Mouse (Mus musculus) B cell, adult 62 days (primary cell): ENCODE measurements around the gene Btnl2. TPM values are rescaled to one million over a fixed set of nuclear protein-coding genes. Genes with fewer than 3 reads are reported as not detected.

ENCODE experiments used
- total RNA-seq: library from RNA; stranded (reverse); gene quantifications from 4 replicates; pipeline ENCODE4 v1.2.4, GENCODE M21; 2023

Gene Btnl2
- 8.7 to 12.1 TPM (median 11.4 TPM) in 4 replicates for total RNA-seq

DNA sequence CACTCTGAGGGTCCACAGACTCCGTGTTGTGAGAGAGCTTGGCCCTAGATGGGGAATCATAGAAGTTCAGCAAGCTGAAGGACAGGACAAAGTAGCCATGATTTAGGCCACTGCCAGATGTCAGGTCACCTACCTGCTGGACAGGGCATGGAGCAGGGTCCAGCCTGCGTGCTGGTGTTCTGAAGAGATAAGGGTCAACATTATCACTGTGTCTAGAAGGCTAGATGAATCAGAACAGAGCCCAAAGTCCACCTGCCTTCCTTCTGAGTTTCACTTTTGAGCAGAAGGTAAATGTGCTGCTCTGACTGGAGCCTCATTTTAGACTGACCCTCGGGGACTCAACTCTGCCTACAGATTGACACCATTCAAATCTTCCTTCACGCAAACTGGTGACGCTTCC lies at the start of gene Btnl2:
Btnl2 (plus strand) TSS at position 284 of the 400 bp plus-strand sequence.

DNA sequence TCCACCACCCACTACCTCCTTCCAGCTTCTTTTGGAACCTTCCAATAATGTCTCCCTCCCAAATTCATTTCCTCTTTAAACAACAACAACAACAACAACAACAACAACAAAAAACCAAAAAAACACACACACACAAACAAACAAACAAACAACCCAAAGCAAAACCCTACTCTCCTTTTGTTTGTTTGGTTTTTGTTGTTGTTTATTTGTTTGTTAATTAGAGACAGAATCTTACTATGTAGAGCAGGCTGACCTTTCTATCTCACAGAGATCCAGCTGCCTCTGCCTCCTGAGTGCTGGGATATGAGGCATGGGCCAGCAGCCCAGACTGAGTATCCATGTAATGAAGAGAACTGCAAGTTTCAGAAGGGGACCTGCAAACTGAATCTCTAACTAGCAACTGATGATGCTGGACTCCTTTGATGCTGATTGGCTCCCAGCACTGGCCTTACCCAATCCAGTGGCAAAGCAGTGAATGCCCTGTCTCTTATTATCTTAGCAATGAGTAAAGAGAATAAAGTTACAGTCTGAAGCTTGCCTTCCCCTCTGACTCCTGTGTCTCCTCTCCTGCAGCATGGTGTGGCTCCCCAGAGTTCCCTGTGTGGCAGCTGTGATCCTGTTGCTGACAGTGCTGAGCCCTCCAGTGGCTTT lies 49.1 kb upstream of the Btnl2 start, which contains the start of gene H2-Eb1:
H2-Eb1 (plus strand) TSS at position 488 of the 651 bp plus-strand sequence.

DNA sequence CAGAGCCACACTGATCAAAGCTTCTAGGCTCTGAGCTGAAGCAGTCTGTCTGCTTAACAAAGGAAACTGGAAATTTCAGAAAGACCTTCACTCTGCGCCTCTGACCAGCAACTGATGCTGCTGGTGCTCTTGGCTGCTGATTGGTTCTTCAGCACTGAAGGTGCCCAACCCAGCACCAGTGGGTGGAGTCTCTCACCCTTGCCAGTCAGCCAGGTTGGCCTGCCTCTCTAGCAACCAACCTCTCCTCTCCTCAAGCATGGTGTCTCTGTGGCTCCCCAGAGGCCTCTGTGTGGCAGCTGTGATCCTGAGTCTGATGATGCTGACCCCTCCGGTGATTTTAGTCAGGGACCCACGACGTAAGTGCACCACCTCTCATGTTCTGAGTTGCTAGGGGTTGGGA lies 29.2 kb upstream of the Btnl2 start, which contains the start of gene H2-Eb2:
H2-Eb2 (plus strand) TSS at position 230 of the 400 bp plus-strand sequence.

DNA sequence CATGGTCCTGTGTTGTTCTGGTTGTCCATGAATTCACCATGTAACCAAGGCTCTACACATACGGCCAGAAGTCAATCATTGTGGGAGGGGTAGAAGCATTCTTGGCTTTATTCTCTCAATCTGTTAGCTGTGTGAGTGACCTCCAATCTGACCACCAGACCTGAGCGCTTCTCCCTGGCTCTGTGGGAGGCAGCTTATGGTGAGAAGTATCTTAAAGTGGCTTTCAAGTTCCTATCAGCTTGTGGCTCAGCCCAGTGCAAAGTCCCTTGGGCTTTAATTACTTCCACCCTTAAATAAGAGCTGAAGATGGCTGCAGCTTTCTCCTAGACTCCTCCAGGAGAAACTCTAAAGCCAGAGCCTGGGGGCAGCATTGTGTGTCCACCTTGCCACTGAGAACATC lies 22.2 kb downstream of the Btnl2 start, which contains the start of gene Btnl1:
Btnl1 (plus strand) TSS at position 286 of the 400 bp plus-strand sequence.

DNA sequence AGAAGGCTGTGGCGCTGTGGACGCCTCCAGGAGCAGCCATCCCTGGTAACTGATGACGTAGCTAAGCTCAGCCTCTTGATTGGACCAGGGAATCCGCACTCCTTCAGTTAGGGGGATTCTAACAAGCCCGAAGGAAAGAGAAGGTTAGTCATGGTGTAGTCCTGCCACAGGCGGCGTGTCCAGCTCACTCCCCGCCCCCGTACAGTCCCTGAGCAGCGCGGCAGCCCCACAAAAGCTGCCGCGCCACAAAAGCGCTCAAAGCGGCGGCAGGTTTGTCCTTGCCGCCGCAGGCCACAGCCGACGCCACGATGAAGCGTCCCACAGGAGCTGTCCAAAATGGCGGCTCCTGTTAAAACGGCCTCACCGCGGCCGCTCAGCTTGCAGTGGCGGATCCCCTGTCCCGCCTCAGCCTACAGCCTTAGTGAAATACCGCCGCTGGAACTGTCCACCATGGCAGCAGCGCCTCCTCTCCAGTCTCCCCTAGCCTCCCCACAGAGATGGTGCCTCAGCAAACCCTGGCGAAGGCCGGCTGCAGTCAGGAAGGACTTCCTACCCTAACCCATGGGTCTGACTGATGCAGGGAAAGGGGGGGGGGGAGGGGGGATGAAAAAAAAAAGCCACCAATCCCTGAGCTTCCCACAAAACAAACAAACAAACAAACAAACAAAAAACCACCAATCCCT lies 44.2 kb downstream of the Btnl2 start, which contains the start of gene BC051142:
BC051142 (plus strand) TSS at position 110 of the 683 bp plus-strand sequence.

Other genes with a start within 250 kb of the Btnl2 start
- 659 to 693 TPM (median 673 TPM) in 4 replicates for gene H2-DMa, start 235.3 kb upstream of the Btnl2 start, total RNA-seq
- 421 to 508 TPM (median 482 TPM) in 4 replicates for gene Brd2, start 232.2 kb upstream of the Btnl2 start, total RNA-seq
- 1,557 to 1,593 TPM (median 1,583 TPM) in 4 replicates for gene H2-DMb2, start 211.5 kb upstream of the Btnl2 start, total RNA-seq
- gene H2-DMb1, start 201.8 kb upstream of the Btnl2 start, total RNA-seq = 718 to 852 TPM (median 762 TPM) in 4 replicates
- 128 to 142 TPM (median 134 TPM) in 4 replicates for gene Tap1, start 167.3 kb upstream of the Btnl2 start, total RNA-seq
- gene Psmb9, start 167.1 kb upstream of the Btnl2 start, total RNA-seq = 94.7 to 115 TPM (median 111 TPM) in 4 replicates
- gene Psmb8, start 157.1 kb upstream of the Btnl2 start, total RNA-seq = 201 to 222 TPM (median 208 TPM) in 4 replicates
- 108 to 140 TPM (median 126 TPM) in 4 replicates for gene Tap2, start 151.3 kb upstream of the Btnl2 start, total RNA-seq
- gene H2-Ob, start 115.9 kb upstream of the Btnl2 start, total RNA-seq = 973 to 1,048 TPM (median 1,003 TPM) in 4 replicates
- gene H2-Ab1, start 97.1 kb upstream of the Btnl2 start, total RNA-seq = 5,714 to 6,004 TPM (median 5,823 TPM) in 4 replicates
- gene H2-Aa, start 67.0 kb upstream of the Btnl2 start, total RNA-seq = 5,071 to 5,156 TPM (median 5,095 TPM) in 4 replicates
- 3,754 to 3,983 TPM (median 3,819 TPM) in 4 replicates for gene H2-Eb1, start 49.0 kb upstream of the Btnl2 start, total RNA-seq
- gene H2-Eb2, start 29.2 kb upstream of the Btnl2 start, total RNA-seq = 39.5 to 45.2 TPM (median 44.6 TPM) in 4 replicates
- 2.4 to 4.0 TPM (median 3.3 TPM) in 4 replicates for gene Btnl1, start 22.3 kb downstream of the Btnl2 start, total RNA-seq
- gene BC051142, start 44.0 kb downstream of the Btnl2 start, total RNA-seq = 15.9 to 24.9 TPM (median 20.4 TPM) in 4 replicates
- not detected in 4 replicates for gene Btnl4, start 122.5 kb downstream of the Btnl2 start, total RNA-seq
- not detected in 4 replicates for gene Btnl6, start 162.5 kb downstream of the Btnl2 start, total RNA-seq
- 0.36 to 1.6 TPM (median 0.63 TPM) in 4 replicates for gene Notch4, start 209.4 kb downstream of the Btnl2 start, total RNA-seq
- 117 to 138 TPM (median 127 TPM) in 4 replicates for gene Gpsm3, start 235.0 kb downstream of the Btnl2 start, total RNA-seq
- 47.4 to 53.9 TPM (median 53.5 TPM) in 4 replicates for gene Pbx2, start 236.4 kb downstream of the Btnl2 start, total RNA-seq
- gene Ager, start 243.0 kb downstream of the Btnl2 start, total RNA-seq = 3.6 to 4.4 TPM (median 4.3 TPM) in 4 replicates
- gene Rnf5, start 248.9 kb downstream of the Btnl2 start, total RNA-seq = 25.6 to 33.1 TPM (median 27.8 TPM) in 4 replicates
- gene Agpat1, start 249.4 kb downstream of the Btnl2 start, total RNA-seq = 59.3 to 69.6 TPM (median 64.7 TPM) in 4 replicates